Mouse (Mus musculus): ENCODE results near the gene Sprtn. TPM values are rescaled to one million over a fixed set of nuclear protein-coding genes. Genes with fewer than 3 reads are reported as not detected.

Sprtn gene
- total RNA-seq, 2 experiments from 2014 or later, result 13.1 to 13.2 TPM

GRCm38 (mm10) chr8:124937293-124937692 is 39.6 kb downstream of the Sprtn start:
- DNase-seq (ENCODE audit: low spot score in 2 of 2), result no peak

DNA sequence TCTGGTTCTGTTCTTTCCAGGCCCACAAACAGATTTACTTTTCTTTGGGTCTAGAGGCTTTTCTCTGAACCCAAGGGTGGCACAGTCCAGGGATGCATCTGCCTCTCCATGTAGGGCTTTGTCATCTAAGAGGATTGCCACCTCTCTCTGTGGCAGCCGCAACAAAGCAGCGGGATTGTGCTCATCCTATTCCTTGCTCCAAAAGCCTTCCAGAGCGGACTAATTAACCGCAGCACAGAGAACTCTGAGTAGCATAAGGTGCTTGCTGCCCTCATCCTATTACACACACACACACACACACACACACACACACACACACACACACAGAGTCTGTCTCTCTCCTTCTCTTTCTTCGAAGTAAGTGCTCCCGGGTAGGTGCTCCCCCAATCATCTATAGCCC is 46.1 kb downstream of the Sprtn start:
- DNase-seq (ENCODE audit: low spot score in 2 of 2), result no peak

DNA sequence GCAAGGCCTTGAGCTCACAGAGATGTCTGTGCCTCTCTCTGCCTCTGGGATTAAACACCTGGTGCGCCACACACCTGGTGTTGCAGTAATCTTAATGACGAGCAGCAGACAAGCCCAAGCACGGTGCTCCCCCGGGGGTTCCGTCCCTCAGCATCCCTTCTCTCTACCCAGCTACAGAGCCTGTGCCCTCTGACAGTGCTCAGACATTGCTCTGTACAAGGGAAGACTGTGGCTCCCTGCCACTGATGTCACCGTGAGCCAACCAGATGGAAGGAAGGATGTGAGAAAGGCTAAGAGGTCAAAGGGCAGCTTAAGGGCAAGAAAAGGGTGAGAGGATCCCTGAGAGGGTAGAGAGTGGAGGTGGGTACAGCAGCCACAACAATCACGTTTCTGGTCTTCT is 46.7 kb downstream of the Sprtn start:
- DNase-seq (ENCODE audit: low spot score in 2 of 2), result no peak

DNA sequence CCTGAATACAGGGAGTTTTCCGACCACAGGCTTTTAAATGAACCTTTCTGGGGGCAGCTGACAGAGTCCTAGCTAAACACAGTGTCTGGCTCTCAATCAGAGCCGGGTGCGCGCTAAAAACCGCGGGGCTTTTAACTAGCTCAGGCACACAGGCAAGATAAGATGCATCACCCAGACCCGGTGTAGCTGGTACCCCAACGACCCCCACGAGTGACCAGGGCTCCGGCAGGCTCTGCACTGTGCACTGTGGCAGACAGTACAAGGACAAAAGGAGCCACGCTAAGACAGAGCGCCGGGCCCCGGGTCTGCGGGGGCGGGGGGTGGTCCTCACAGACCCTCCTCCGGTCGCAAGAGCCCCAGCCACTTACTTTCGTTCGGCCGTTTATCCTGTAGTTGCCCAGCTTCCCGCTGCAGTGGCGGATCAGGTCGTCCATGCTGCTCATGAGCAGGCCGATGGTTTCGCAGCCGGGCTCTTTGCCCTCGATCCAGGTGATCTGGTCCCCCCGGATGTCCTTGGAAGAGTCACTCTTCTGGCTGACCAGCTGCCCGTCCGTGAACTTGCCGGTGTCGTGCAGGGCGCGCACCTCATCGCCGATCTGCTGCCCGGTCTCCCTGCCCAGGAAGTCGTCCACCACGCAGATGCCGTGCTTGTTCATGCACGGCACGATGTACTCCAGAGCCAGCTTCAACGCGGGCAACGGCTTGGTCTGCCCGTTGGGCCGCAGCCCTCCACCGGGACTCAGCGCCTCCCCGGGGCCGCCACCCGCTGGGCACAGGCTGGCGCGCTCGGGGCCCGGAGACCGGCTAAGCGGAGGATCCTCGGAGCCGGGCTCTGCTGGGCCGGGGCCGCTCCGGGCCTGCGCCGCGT is 50.4 kb downstream of the Sprtn start:
- DNase-seq (ENCODE audit: low spot score in 2 of 2), result peak in 1 of 2 experiments; percentile 50

DNA sequence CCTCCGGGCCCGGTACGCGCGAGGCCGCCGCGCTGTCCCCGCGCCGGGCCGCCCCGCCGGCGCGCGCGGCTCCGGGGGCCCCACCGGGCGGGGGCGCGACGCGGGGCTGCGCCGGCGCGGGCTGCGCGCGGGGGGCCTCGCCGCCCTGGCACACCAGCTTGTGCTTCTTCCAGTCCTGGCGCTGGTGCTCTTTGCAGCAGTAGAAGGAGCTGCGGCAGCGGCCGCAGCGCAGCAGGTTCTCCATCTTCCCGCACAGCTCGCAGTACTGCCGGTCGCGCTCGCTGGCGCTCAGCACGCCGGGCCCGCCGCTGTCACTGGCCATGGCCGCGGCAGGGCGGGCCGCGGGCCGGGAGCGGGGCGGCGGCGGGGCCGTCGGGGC is 51.0 kb downstream of the Sprtn start:
- no peak for DNase-seq (ENCODE audit: low spot score in 2 of 2)

GRCm38 (mm10) chr8:124949209-124950068 is 51.8 kb downstream of the Sprtn start, which contains the start of gene Egln1:
Gene Egln1 (minus strand): TSS chr8:124949324.
- DNase-seq (ENCODE audit: low spot score in 2 of 2), result peak; percentile 53 to 79

GRCm38 (mm10) chr8:124950069-124950456 is 52.4 kb downstream of the Sprtn start:
- DNase-seq (ENCODE audit: low spot score in 2 of 2), result no peak

DNA sequence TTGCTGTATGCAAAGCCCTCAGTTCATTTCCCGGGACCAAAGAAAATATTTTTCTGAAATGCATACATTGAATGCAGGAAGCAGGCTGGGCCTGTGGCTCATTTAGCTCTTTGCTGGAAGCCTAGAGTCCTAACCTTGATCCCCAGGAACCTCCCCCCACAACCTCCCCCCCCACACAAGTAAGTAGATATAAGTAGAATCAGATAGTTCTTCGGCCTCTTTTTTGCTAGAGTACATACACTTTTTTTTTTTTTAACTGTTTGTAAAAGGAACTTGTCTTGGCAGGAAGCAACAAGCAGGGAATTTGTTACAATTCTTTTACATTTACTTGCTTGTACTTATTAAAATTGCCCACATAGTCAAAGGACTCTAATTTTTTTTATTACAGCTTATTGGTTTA is 53.2 kb downstream of the Sprtn start:
- no peak for DNase-seq (ENCODE audit: low spot score in 2 of 2)

DNA sequence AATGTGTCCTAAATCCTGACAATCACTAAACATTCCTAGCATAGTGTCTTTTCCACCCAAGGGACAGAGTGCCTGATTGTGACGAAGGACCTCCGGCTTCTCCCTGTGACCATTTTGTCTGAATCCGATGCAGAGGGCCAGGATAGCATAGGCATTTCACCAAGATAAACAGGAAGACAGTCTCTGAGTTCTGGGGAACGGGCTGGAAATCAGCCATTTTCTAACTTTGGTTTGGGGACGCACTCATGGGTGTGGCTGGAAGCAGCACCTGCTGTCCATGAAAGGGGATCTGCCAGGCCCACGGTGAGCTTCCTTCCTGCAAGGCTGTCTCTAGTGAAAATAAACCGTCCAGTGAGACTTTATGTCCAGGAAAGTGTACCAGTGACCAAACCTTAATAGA is 55.5 kb downstream of the Sprtn start:
- DNase-seq (ENCODE audit: low spot score in 2 of 2), result no peak

DNA sequence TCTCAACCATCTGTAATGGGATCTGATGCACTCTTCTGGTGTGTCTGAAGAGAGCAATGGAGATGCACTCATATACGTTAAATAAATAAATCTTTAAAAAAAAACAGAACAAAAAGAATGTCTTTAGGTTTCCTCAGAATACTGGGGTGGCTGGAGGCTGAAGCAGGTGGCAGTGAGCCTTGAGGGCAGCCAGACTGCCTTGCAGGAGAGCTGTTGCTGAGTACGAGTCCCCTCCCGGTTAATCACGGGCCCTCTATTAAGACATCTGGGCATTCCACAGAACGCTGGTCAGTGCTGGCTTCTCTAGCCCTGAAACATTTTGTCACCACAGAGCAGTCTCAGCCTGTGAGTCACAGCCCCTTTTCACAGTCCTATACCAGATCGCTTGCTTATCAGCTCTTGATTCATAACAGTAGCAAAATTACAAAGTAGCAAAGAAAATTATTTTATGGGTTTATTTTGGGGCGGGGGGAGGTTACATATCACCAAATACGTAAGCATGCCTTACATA is 56.9 kb downstream of the Sprtn start:
- no peak for DNase-seq (ENCODE audit: low spot score in 2 of 2)

Other genes with a start within 250 kb of the Sprtn start
- 10 to 100 TPM; 72.1 to 76.9 TPM for gene 2310022B05Rik, start 234.5 kb upstream of the Sprtn start, total RNA-seq (2021)
- gene Ttc13, start 175.9 kb upstream of the Sprtn start, total RNA-seq (2021), result 10 to 100 TPM; 41.3 to 41.6 TPM
- 10 to 100 TPM; 12.0 to 12.8 TPM for gene Arv1, start 175.7 kb upstream of the Sprtn start, total RNA-seq (2021)
- gene Fam89a, start 146.1 kb upstream of the Sprtn start, total RNA-seq (2021), result 1 to 10 TPM; 1.0 to 1.1 TPM
- 1 to 10 TPM; 1.2 to 1.7 TPM for gene Trim67, start 104.8 kb upstream of the Sprtn start, total RNA-seq (2021)
- 10 to 100 TPM; 58.4 to 61.9 TPM for gene Gnpat, start 34.9 kb upstream of the Sprtn start, total RNA-seq (2021)
- gene 2810004N23Rik, start 34.8 kb upstream of the Sprtn start, total RNA-seq (2021), result 10 to 100 TPM; 21.2 to 24.5 TPM
- gene Exoc8, start 181 bp upstream of the Sprtn start, total RNA-seq (2021), result 10 to 100 TPM; 33.5 to 36.9 TPM
- 10 to 100 TPM; 67.8 to 69.6 TPM for gene Egln1, start 51.4 kb downstream of the Sprtn start, total RNA-seq (2021)
- gene Tsnax, start 115.1 kb downstream of the Sprtn start, total RNA-seq (2021), result 100 to 1,000 TPM; 160 to 161 TPM
- 1 to 10 TPM; 4.3 to 4.6 TPM for gene Disc1, start 156.3 kb downstream of the Sprtn start, total RNA-seq (2021)

Data from layer of hippocampus, adult 18-20 months (tissue).